Mouse (Mus musculus): ENCODE data around the gene Gm8947. TPM values are rescaled to one million over a fixed set of nuclear protein-coding genes. Genes with fewer than 3 reads are reported as not detected.
"Not testable (repeated sequence)": the region's sequence is repeated elsewhere in the genome, so short reads cannot be mapped to it uniquely, and the experiment has no call there.

The Gm8947 gene
- polyA plus RNA-seq, 1 experiment from 2014 or later, result not detected

GRCm38 (mm10) chr1:151209824-151210355, 17.7 kb downstream of the Gm8947 start, which contains the start of gene Gm47996:
Gene Gm47996, plus strand, starts transcription at chr1:151210131.
- H3K9ac ChIP-seq; H3K4me3 ChIP-seq; H3K27me3 ChIP-seq; H3K4me2 ChIP-seq; H3K4me1 ChIP-seq (replicated peaks); H3K9me3 ChIP-seq (replicated peaks); ATAC-seq (replicated peaks; ENCODE audit: insufficient number of reproducible peaks, insufficient read depth, low FRiP score, low read depth); H3K36me3 ChIP-seq; H3K27ac ChIP-seq: not testable (repeated sequence)
- WGBS, result 80% methylated on average over 4 of the region's 8 CpGs

GRCm38 (mm10) chr1:151211666-151212065, 19.5 kb downstream of the Gm8947 start:
- 57% methylated on average over 5 of the region's 5 CpGs for WGBS
- H3K27ac ChIP-seq; H3K27me3 ChIP-seq; H3K4me1 ChIP-seq (replicated peaks); H3K9ac ChIP-seq; H3K9me3 ChIP-seq (replicated peaks); H3K4me2 ChIP-seq; H3K4me3 ChIP-seq; H3K36me3 ChIP-seq; ATAC-seq (replicated peaks; ENCODE audit: insufficient number of reproducible peaks, insufficient read depth, low FRiP score, low read depth): not testable (repeated sequence)

GRCm38 (mm10) chr1:151214862-151215261, 22.7 kb downstream of the Gm8947 start:
- Histone ChIP-seq H3K9me3 (replicated peaks) (no peaks in the 10 kb centered on the region), H3K27ac (no peak overlapping the region), H3K9ac (no peak overlapping the region), H3K4me3 (no peak overlapping the region), H3K4me1 (replicated peaks) (no peaks in the 10 kb centered on the region; the same call in 1 of the 2 replicates), H3K27me3 (no peaks in the 10 kb centered on the region), H3K36me3 (no peaks in the 10 kb centered on the region), H3K4me2 (no peak overlapping the region)
- ATAC-seq (replicated peaks; ENCODE audit: insufficient number of reproducible peaks, insufficient read depth, low FRiP score, low read depth), result no peak
- 81% methylated on average over 2 of the region's 2 CpGs for WGBS

- Histone ChIP-seq H3K4me2 (no peak overlapping the region), H3K4me3 (no peak overlapping the region), H3K36me3 (no peaks in the 10 kb centered on the region), H3K9me3 (replicated peaks) (no peaks in the 10 kb centered on the region), H3K27ac (no peak overlapping the region), H3K27me3 (no peaks in the 10 kb centered on the region), H3K9ac (no peak overlapping the region), H3K4me1 (replicated peaks) (no peaks in the 10 kb centered on the region; the same call in 1 of the 2 replicates)
- ATAC-seq (replicated peaks; ENCODE audit: insufficient number of reproducible peaks, insufficient read depth, low FRiP score, low read depth), result no peak
- WGBS, result 58% methylated on average over 1 of the region's 1 CpGs
Observed at GRCm38 (mm10) chr1:151215985-151216384, 23.8 kb downstream of the Gm8947 start.

GRCm38 (mm10) chr1:151216417-151216816, 24.2 kb downstream of the Gm8947 start:
- WGBS, result 76% methylated on average over 3 of the region's 3 CpGs
- Histone ChIP-seq H3K4me1 (replicated peaks) (no peaks in the 10 kb centered on the region; the same call in 1 of the 2 replicates), H3K4me2 (no peak overlapping the region)

GRCm38 (mm10) chr1:151219045-151219444, 26.9 kb downstream of the Gm8947 start:
- Histone ChIP-seq H3K36me3 (no peaks in the 10 kb centered on the region), H3K4me1 (replicated peaks) (no peaks in the 10 kb centered on the region; the same call in 1 of the 2 replicates), H3K4me3 (no peak overlapping the region), H3K27ac (no peak overlapping the region), H3K9me3 (replicated peaks) (no peaks in the 10 kb centered on the region), H3K9ac (no peak overlapping the region), H3K27me3 (no peaks in the 10 kb centered on the region), H3K4me2 (no peak overlapping the region)
- 87% methylated on average over 5 of the region's 5 CpGs for WGBS
- no peak for ATAC-seq (replicated peaks; ENCODE audit: insufficient number of reproducible peaks, insufficient read depth, low FRiP score, low read depth)

More at GRCm38 (mm10) chr1:151216417-151216816, 24.2 kb downstream of the Gm8947 start:
- H3K27ac ChIP-seq, result no peak overlapping the region
- H3K4me3 ChIP-seq, result no peak overlapping the region
- H3K9ac ChIP-seq, result no peak overlapping the region
- H3K36me3 ChIP-seq, result no peaks in the 10 kb centered on the region
- ATAC-seq (replicated peaks; ENCODE audit: insufficient number of reproducible peaks, insufficient read depth, low FRiP score, low read depth), result no peak
- no peaks in the 10 kb centered on the region for H3K9me3 ChIP-seq (replicated peaks)
- H3K27me3 ChIP-seq, result no peaks in the 10 kb centered on the region

- no peaks in the 10 kb centered on the region for H3K9me3 ChIP-seq (replicated peaks)
- H3K4me1 ChIP-seq (replicated peaks), result no peaks in the 10 kb centered on the region
- no peaks in the 10 kb centered on the region for H3K27me3 ChIP-seq
- H3K36me3 ChIP-seq, result no peaks in the 10 kb centered on the region
- no peak overlapping the region for H3K27ac ChIP-seq
- no peak overlapping the region for H3K4me2 ChIP-seq
- H3K4me3 ChIP-seq, result no peak overlapping the region
- ATAC-seq (replicated peaks; ENCODE audit: insufficient number of reproducible peaks, insufficient read depth, low FRiP score, low read depth), result no peak
- 79% methylated on average over 7 of the region's 7 CpGs for WGBS
- H3K9ac ChIP-seq, result no peak overlapping the region
Observed at GRCm38 (mm10) chr1:151220098-151220497, 27.9 kb downstream of the Gm8947 start.

- Histone ChIP-seq H3K4me1 (replicated peaks) (no peaks in the 10 kb centered on the region), H3K4me2 (no peak overlapping the region), H3K9ac (no peak overlapping the region), H3K9me3 (replicated peaks) (no peaks in the 10 kb centered on the region), H3K36me3 (no peaks in the 10 kb centered on the region), H3K27ac (no peak overlapping the region), H3K4me3 (no peak overlapping the region), H3K27me3 (no peaks in the 10 kb centered on the region)
- 87% methylated on average over 10 of the region's 10 CpGs for WGBS
- no peak for ATAC-seq (replicated peaks; ENCODE audit: insufficient number of reproducible peaks, insufficient read depth, low FRiP score, low read depth)
Observed at GRCm38 (mm10) chr1:151222561-151223267, 30.5 kb downstream of the Gm8947 start.

- no peak for ATAC-seq (replicated peaks; ENCODE audit: insufficient number of reproducible peaks, insufficient read depth, low FRiP score, low read depth)
- H3K9me3 ChIP-seq (replicated peaks), result no peaks in the 10 kb centered on the region
- H3K9ac ChIP-seq, result no peak overlapping the region
- H3K27ac ChIP-seq, result no peak overlapping the region
- 44% methylated on average over 1 of the region's 1 CpGs for WGBS
- no peak overlapping the region for H3K4me2 ChIP-seq
- no peaks in the 10 kb centered on the region for H3K27me3 ChIP-seq
- H3K4me1 ChIP-seq (replicated peaks), result no peaks in the 10 kb centered on the region
- H3K36me3 ChIP-seq, result no peaks in the 10 kb centered on the region
- H3K4me3 ChIP-seq, result no peak overlapping the region
Observed at GRCm38 (mm10) chr1:151223377-151223776, 31.2 kb downstream of the Gm8947 start.

GRCm38 (mm10) chr1:151224536-151224935, 32.4 kb downstream of the Gm8947 start:
- Histone ChIP-seq H3K9ac (no peak overlapping the region), H3K36me3 (no peaks in the 10 kb centered on the region), H3K4me3 (no peak overlapping the region), H3K27ac (no peak overlapping the region), H3K4me2 (no peak overlapping the region), H3K27me3 (no peaks in the 10 kb centered on the region), H3K4me1 (replicated peaks) (no peaks in the 10 kb centered on the region), H3K9me3 (replicated peaks) (no peaks in the 10 kb centered on the region)
- 95% methylated on average over 1 of the region's 1 CpGs for WGBS
- ATAC-seq (replicated peaks; ENCODE audit: insufficient number of reproducible peaks, insufficient read depth, low FRiP score, low read depth), result no peak

- Histone ChIP-seq H3K4me1 (replicated peaks) (no peaks in the 10 kb centered on the region), H3K4me3 (no peak overlapping the region), H3K9ac (no peak overlapping the region), H3K9me3 (replicated peaks) (no peaks in the 10 kb centered on the region), H3K27me3 (no peaks in the 10 kb centered on the region), H3K4me2 (no peak overlapping the region), H3K27ac (no peak overlapping the region), H3K36me3 (no peaks in the 10 kb centered on the region)
- 77% methylated on average over 8 of the region's 8 CpGs for WGBS
- ATAC-seq (replicated peaks; ENCODE audit: insufficient number of reproducible peaks, insufficient read depth, low FRiP score, low read depth), result no peak
Observed at GRCm38 (mm10) chr1:151227506-151227905, 35.3 kb downstream of the Gm8947 start.

Measured in heart, embryonic 15.5 days (tissue).